Mouse (Mus musculus): ENCODE measurements at regions not wholly inside any gene's neighbourhood (a gene's known extent, or its start where the extent isn't known, plus 50 kb on each side); places are given as distances from the start of the nearest gene placed in this dataset.
A peak's percentile ranks its signal among the peaks of the same experiment; 100 is the strongest.

GRCm38 (mm10) chr12:45590191-45590590, 515.7 kb upstream of the Stxbp6 start:
- peak overlapping the region in 1 of 2 experiments; percentile 7; a peak in 1 of 4 replicates for H3K4me3 ChIP-seq (ENCODE audit: control insufficient read depth in 1 of 2, insufficient read depth in 1 of 2, low read depth in 2 of 2, low read length in 2 of 2)
- no peaks in the 10 kb centered on the region; a peak in 1 of 4 replicates for H3K36me3 ChIP-seq (ENCODE audit: control insufficient read depth in 1 of 2, insufficient read depth in 2 of 2, low read length in 2 of 2)
- H3K27me3 ChIP-seq (ENCODE audit: control insufficient read depth in 1 of 2, insufficient read depth in 2 of 2, low read length in 2 of 2) = no peaks in the 10 kb centered on the region
- H3K4me1 ChIP-seq (ENCODE audit: control insufficient read depth in 1 of 2, insufficient read depth in 2 of 2, low read length in 2 of 2) = no peaks in the 10 kb centered on the region; a peak in 1 of 4 replicates
- DNase-seq (ENCODE audit: low read depth, low spot score) = peak; percentile 56
- no peaks in the 10 kb centered on the region for H3K9me3 ChIP-seq (replicated peaks; ENCODE audit: insufficient read depth, low read length)
- H3K9ac ChIP-seq (ENCODE audit: control insufficient read depth, low read depth, low read length, poor library complexity, severe bottlenecking) = no peak overlapping the region
- no peaks in the 10 kb centered on the region for H3K79me2 ChIP-seq (ENCODE audit: control insufficient read depth, insufficient read depth, low read length, poor library complexity)
- no peak overlapping the region for H3K27ac ChIP-seq (ENCODE audit: control insufficient read depth, low read depth, low read length)
- 0 out of 2 replicates have a peak, but pooled peaks have one; percentile 16 for TF ChIP-seq SMC3 (IDR thresholded peaks at IDR 0.05; ENCODE audit: low read depth, low read length)
- no peak for TF ChIP-seq TBP (IDR thresholded peaks at IDR 0.05; ENCODE audit: low read depth, low read length)
- TF ChIP-seq GABPA (IDR thresholded peaks at IDR 0.05; ENCODE audit: low read depth, low read length) = no peak
- TF ChIP-seq USF2 (IDR thresholded peaks at IDR 0.05; ENCODE audit: borderline replicate concordance in 1 of 2, insufficient read depth in 1 of 2, low read depth in 1 of 2, low read length in 2 of 2) = no peak
- TF ChIP-seq KAT2A (conservative IDR thresholded peaks at IDR 0.05; ENCODE audit: low read depth, low read length) = no peak
- no peak for TF ChIP-seq POLR2A (IDR thresholded peaks at IDR 0.05; ENCODE audit: control insufficient read depth in 1 of 2, insufficient read depth in 1 of 2, low read depth in 1 of 2, low read length in 2 of 2, poor library complexity in 1 of 2)
- TF ChIP-seq NRF1 (IDR thresholded peaks at IDR 0.05; ENCODE audit: insufficient read depth, low read depth, low read length, poor library complexity, severe bottlenecking) = no peak
- no peak for TF ChIP-seq MEF2A (IDR thresholded peaks at IDR 0.05; ENCODE audit: extremely low read depth, insufficient replicate concordance, low read depth, low read length, poor library complexity, severe bottlenecking)
- no peak for TF ChIP-seq ETS1 (IDR thresholded peaks at IDR 0.05; ENCODE audit: low read depth, low read length)
- no peak for TF ChIP-seq TCF12 (IDR thresholded peaks at IDR 0.05; ENCODE audit: low read depth, low read length)
- no peak for TF ChIP-seq JUND (IDR thresholded peaks at IDR 0.05; ENCODE audit: low read depth, low read length)
- TF ChIP-seq CTCF (IDR thresholded peaks at IDR 0.05 in 2 of 3, conservative IDR thresholded peaks at IDR 0.05 in 1 of 3; ENCODE audit: control insufficient read depth in 1 of 3, insufficient read depth in 1 of 3, low read depth in 2 of 3, low read length in 3 of 3, poor library complexity in 1 of 3, severe bottlenecking in 1 of 3) = no peak
- peak in 1 of 2 experiments; percentile 45; a peak in 2 of 4 replicates for TF ChIP-seq EP300 (IDR thresholded peaks at IDR 0.05; ENCODE audit: low read depth in 1 of 2, low read length in 2 of 2)

DNA sequence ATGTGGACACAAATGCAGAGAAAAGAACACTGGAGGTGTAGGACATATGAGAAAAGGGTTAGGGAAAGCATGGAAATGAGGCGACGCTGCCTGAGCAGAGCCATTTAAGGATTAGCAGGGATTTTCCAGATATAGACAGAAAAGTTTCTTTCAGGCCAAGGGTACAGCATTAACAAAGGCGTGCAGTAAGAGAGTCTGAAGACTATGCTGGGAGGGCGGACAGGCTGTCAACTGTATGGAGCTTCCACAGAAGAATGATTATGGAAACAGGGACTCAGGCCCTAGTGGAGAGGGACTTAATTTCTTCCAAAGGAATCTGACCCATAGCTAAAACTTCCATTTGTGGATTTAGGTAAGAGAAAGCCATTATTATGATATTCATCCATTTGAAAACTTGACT, 511.3 kb upstream of the Stxbp6 start:
- no peaks in the 10 kb centered on the region for H3K27me3 ChIP-seq (ENCODE audit: control insufficient read depth in 1 of 2, insufficient read depth in 2 of 2, low read length in 2 of 2)
- H3K4me3 ChIP-seq (ENCODE audit: control insufficient read depth in 1 of 2, insufficient read depth in 1 of 2, low read depth in 2 of 2, low read length in 2 of 2) = no peak overlapping the region
- TF ChIP-seq CHD1 (IDR thresholded peaks at IDR 0.05; ENCODE audit: low read depth, low read length) (no peak), ZMIZ1 (IDR thresholded peaks at IDR 0.05; ENCODE audit: low read depth, low read length) (no peak), E2F4 (IDR thresholded peaks at IDR 0.05; ENCODE audit: borderline replicate concordance, low read depth, low read length) (no peak), POLR2AphosphoS5 (IDR thresholded peaks at IDR 0.05; ENCODE audit: borderline replicate concordance, low read depth, low read length) (no peak), CHD2 (IDR thresholded peaks at IDR 0.05; ENCODE audit: low read length) (no peak), USF1 (IDR thresholded peaks at IDR 0.05; ENCODE audit: low read depth, low read length) (no peak), HCFC1 (IDR thresholded peaks at IDR 0.05; ENCODE audit: low read depth, low read length) (no peak), BHLHE40 (IDR thresholded peaks at IDR 0.05; ENCODE audit: borderline replicate concordance, low read depth, low read length) (no peak), RCOR1 (IDR thresholded peaks at IDR 0.05; ENCODE audit: low read depth, low read length) (no peak), RAD21 (IDR thresholded peaks at IDR 0.05; ENCODE audit: low read depth, low read length) (no peak), MAFK (IDR thresholded peaks at IDR 0.05; ENCODE audit: borderline replicate concordance, low read depth, low read length) (no peak), ZKSCAN1 (IDR thresholded peaks at IDR 0.05; ENCODE audit: low read depth, low read length) (no peak), CTCF (IDR thresholded peaks at IDR 0.05 in 2 of 3, conservative IDR thresholded peaks at IDR 0.05 in 1 of 3; ENCODE audit: control insufficient read depth in 1 of 3, insufficient read depth in 1 of 3, low read depth in 2 of 3, low read length in 3 of 3, poor library complexity in 1 of 3, severe bottlenecking in 1 of 3) (no peak), ZNF384 (IDR thresholded peaks at IDR 0.05; ENCODE audit: low read depth, low read length) (no peak), ELF1 (IDR thresholded peaks at IDR 0.05; ENCODE audit: low read depth, low read length) (no peak)
- H3K4me1 ChIP-seq (ENCODE audit: control insufficient read depth in 1 of 2, insufficient read depth in 2 of 2, low read length in 2 of 2) = no peaks in the 10 kb centered on the region; a peak in 1 of 4 replicates
- no peaks in the 10 kb centered on the region for H3K9me3 ChIP-seq (replicated peaks; ENCODE audit: insufficient read depth, low read length)
- H3K79me2 ChIP-seq (ENCODE audit: control insufficient read depth, insufficient read depth, low read length, poor library complexity) = no peaks in the 10 kb centered on the region
- no peak for DNase-seq (ENCODE audit: low read depth, low spot score)
- no peaks in the 10 kb centered on the region; a peak in 1 of 4 replicates for H3K36me3 ChIP-seq (ENCODE audit: control insufficient read depth in 1 of 2, insufficient read depth in 2 of 2, low read length in 2 of 2)
- H3K9ac ChIP-seq (ENCODE audit: control insufficient read depth, low read depth, low read length, poor library complexity, severe bottlenecking) = no peak overlapping the region
- H3K27ac ChIP-seq (ENCODE audit: control insufficient read depth, low read depth, low read length) = no peak overlapping the region
